Mouse (Mus musculus): ENCODE results near the gene AA986860.

DNA sequence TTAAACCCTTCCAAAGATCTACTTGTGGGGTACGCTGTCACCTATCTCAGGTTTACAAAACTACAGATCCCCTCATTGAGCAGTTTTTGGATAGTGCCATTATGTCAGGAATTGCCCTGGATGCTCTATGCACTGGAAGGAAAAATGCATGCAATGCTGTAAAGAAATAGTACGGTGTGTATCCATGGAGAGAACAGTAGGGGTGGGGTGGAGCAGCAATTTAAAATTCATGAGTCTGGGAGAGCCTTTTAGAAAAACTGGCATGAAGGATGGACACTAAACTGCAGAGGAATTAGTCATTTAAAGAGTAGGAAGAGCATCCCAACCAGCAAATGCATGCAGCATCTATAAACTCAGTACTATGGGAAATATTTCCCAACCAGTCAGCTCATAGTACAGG lies 5.4 kb upstream of the AA986860 start:
- TF ChIP-seq POLR2A (IDR thresholded peaks at IDR 0.05; ENCODE audit: control insufficient read depth, low read depth, low read length) (no peak), CTCF (IDR thresholded peaks at IDR 0.05; ENCODE audit: control insufficient read depth, insufficient read depth, insufficient replicate concordance, low read depth, low read length) (no peak)
